Mouse (Mus musculus) kidney, embryonic 15.5 days (tissue): ENCODE measurements around the gene Agbl5. TPM values are rescaled to one million over a fixed set of nuclear protein-coding genes. Genes with fewer than 3 reads are reported as not detected.

Experiments
- ATAC-seq: fragments of 200-750 bp; cut with Nextera tagmentation; replicated peaks from 2 replicates; pipeline ENCODE4 v1.8.0; 2017; ENCODE audit warnings: moderate TSS enrichment; ENCODE audit not compliant: low FRiP score
- H3K27ac ChIP-seq: fragments of 300-500 bp; sonication (generic); 2 replicates; pipeline ENCODE4 v1.5.1; 2015; ENCODE audit warnings: mild to moderate bottlenecking, inconsistent platforms
- H3K27me3 ChIP-seq: fragments of 300-500 bp; sonication (generic); 2 replicates; pipeline ENCODE4 v1.6.1; 2015; ENCODE audit warnings: inconsistent platforms
- H3K36me3 ChIP-seq: fragments of 300-500 bp; sonication (generic); 2 replicates; pipeline ENCODE4 v1.6.1; 2015; ENCODE audit warnings: inconsistent platforms
- H3K4me1 ChIP-seq: fragments of 300-500 bp; sonication (generic); 2 replicates; pipeline ENCODE4 v1.6.1; 2015; ENCODE audit warnings: inconsistent platforms
- H3K4me2 ChIP-seq: fragments of 300-500 bp; sonication (generic); 2 replicates; pipeline ENCODE4 v1.6.1; 2015; ENCODE audit warnings: moderate library complexity, mild to moderate bottlenecking, inconsistent platforms
- H3K4me3 ChIP-seq: fragments of 300-500 bp; sonication (generic); replicated peaks from 2 replicates; pipeline ENCODE4 v1.5.1; 2015; ENCODE audit warnings: mild to moderate bottlenecking, inconsistent platforms
- H3K9ac ChIP-seq: fragments of 300-500 bp; sonication (generic); 2 replicates; pipeline ENCODE4 v1.6.1; 2015; ENCODE audit warnings: mild to moderate bottlenecking, inconsistent platforms
- H3K9me3 ChIP-seq: fragments of 300-500 bp; sonication (generic); replicated peaks from 2 replicates; pipeline ENCODE4 v1.6.1; 2016; ENCODE audit warnings: inconsistent platforms
- WGBS: fragments of 180-500 bp; shearing (Covaris S2); methylation state at CpG from one replicate; pipeline ENCODE4 v1.1.7; 2015; ENCODE audit warnings: mixed read lengths; 5-methylcytosine and 5-hydroxymethylcytosine counted together
- polyA plus RNA-seq: library from polyadenylated mRNA; unstranded; fragments of >200 nt; fragmentation: Nextera tagmentation; extraction: Ambion mirVana; gene quantifications from 2 replicates; pipeline ENCODE4 v1.2.1, GENCODE M21; 2015

Gene Agbl5
- polyA plus RNA-seq, 1 experiment from 2014 or later, result 25.9 TPM

- under 1% methylated on average over 42 of the region's 42 CpGs for WGBS
- Histone ChIP-seq H3K4me3 (peak overlapping the region; percentile 89), H3K27ac (peak overlapping the region; percentile 98), H3K36me3 (peaks cover 36% of the 10 kb centered on the region), H3K4me2 (peak overlapping the region; percentile 80), H3K27me3 (no peaks in the 10 kb centered on the region), H3K9ac (peak overlapping the region; percentile 59), H3K9me3 (no peaks in the 10 kb centered on the region), H3K4me1 (peaks cover 28% of the 10 kb centered on the region)
- peak; percentile 30 for ATAC-seq
Observed at GRCm38 (mm10) chr5:30889088-30889754, 727 bp downstream of the Agbl5 start.

GRCm38 (mm10) chr5:30890375-30890774 is 1.9 kb downstream of the Agbl5 start:
- H3K27ac ChIP-seq, result peak overlapping the region; percentile 98
- no peaks in the 10 kb centered on the region for H3K9me3 ChIP-seq
- H3K4me2 ChIP-seq, result peak overlapping the region; percentile 80
- peak overlapping the region; percentile 29 for H3K9ac ChIP-seq
- H3K27me3 ChIP-seq, result no peaks in the 10 kb centered on the region
- H3K4me1 ChIP-seq, result peaks cover 28% of the 10 kb centered on the region
- peak overlapping the region; percentile 89 for H3K4me3 ChIP-seq
- peaks cover 48% of the 10 kb centered on the region for H3K36me3 ChIP-seq
- ATAC-seq, result no peak
- WGBS, result 61% methylated on average over 7 of the region's 7 CpGs

GRCm38 (mm10) chr5:30901860-30902259 is 13.4 kb downstream of the Agbl5 start:
- H3K4me3 ChIP-seq, result no peak overlapping the region
- no peak overlapping the region for H3K27ac ChIP-seq
- 87% methylated on average over 5 of the region's 5 CpGs for WGBS
- no peak overlapping the region for H3K4me2 ChIP-seq
- no peaks in the 10 kb centered on the region for H3K9me3 ChIP-seq
- H3K27me3 ChIP-seq, result no peaks in the 10 kb centered on the region
- peaks cover 86% of the 10 kb centered on the region for H3K36me3 ChIP-seq
- no peak for ATAC-seq
- H3K4me1 ChIP-seq, result peaks cover 26% of the 10 kb centered on the region
- H3K9ac ChIP-seq, result no peak overlapping the region

GRCm38 (mm10) chr5:30907413-30908059 is 19.0 kb downstream of the Agbl5 start, which contains the start of gene Ost4:
Ost4 (minus strand) TSS chr5:30907788.
- Histone ChIP-seq H3K4me1 (peaks cover 70% of the 10 kb centered on the region), H3K4me3 (peak within 1 kb of the TSS; percentile 74), H3K36me3 (peaks cover 36% of the 10 kb centered on the region), H3K4me2 (peak within 1 kb of the TSS; percentile 94), H3K9me3 (no peaks in the 10 kb centered on the region), H3K27me3 (no peaks in the 10 kb centered on the region), H3K9ac (peak within 1 kb of the TSS; percentile 83), H3K27ac (peak within 1 kb of the TSS; percentile 95)
- WGBS, result under 1% methylated on average over 57 of the region's 58 CpGs
- ATAC-seq, result peak; percentile 94

- peak overlapping the region; percentile 95 for H3K27ac ChIP-seq
- H3K9me3 ChIP-seq, result no peaks in the 10 kb centered on the region
- peak; percentile 24 for ATAC-seq
- H3K9ac ChIP-seq, result peak overlapping the region; percentile 83
- H3K36me3 ChIP-seq, result peaks cover 25% of the 10 kb centered on the region
- H3K27me3 ChIP-seq, result no peaks in the 10 kb centered on the region
- H3K4me1 ChIP-seq, result peaks cover 78% of the 10 kb centered on the region
- 28% methylated on average over 13 of the region's 13 CpGs for WGBS
- peak overlapping the region; percentile 94 for H3K4me2 ChIP-seq
- H3K4me3 ChIP-seq, result peak overlapping the region; percentile 74
Observed at GRCm38 (mm10) chr5:30908426-30909299, 20.2 kb downstream of the Agbl5 start.

- peak overlapping the region; percentile 94 for H3K4me2 ChIP-seq
- no peak overlapping the region for H3K4me3 ChIP-seq
- ATAC-seq, result no peak
- H3K27ac ChIP-seq, result peak overlapping the region; percentile 95
- H3K9ac ChIP-seq, result no peak overlapping the region
- H3K36me3 ChIP-seq, result peaks cover 19% of the 10 kb centered on the region
- no peaks in the 10 kb centered on the region for H3K27me3 ChIP-seq
- H3K4me1 ChIP-seq, result peaks cover 84% of the 10 kb centered on the region
- 14% methylated on average over 7 of the region's 7 CpGs for WGBS
- no peaks in the 10 kb centered on the region for H3K9me3 ChIP-seq
Observed at GRCm38 (mm10) chr5:30909300-30909659, 20.8 kb downstream of the Agbl5 start.

- no peak overlapping the region for H3K4me3 ChIP-seq
- peaks cover 90% of the 10 kb centered on the region for H3K4me1 ChIP-seq
- H3K4me2 ChIP-seq, result peak overlapping the region; percentile 94; the same call in 1 of the 2 replicates
- H3K9ac ChIP-seq, result no peak overlapping the region
- WGBS, result 74% methylated on average over 7 of the region's 7 CpGs
- peaks cover 13% of the 10 kb centered on the region for H3K36me3 ChIP-seq
- no peaks in the 10 kb centered on the region for H3K27me3 ChIP-seq
- no peaks in the 10 kb centered on the region for H3K9me3 ChIP-seq
- peak overlapping the region; percentile 95 for H3K27ac ChIP-seq
- no peak for ATAC-seq
Observed at GRCm38 (mm10) chr5:30909863-30910262, 21.4 kb downstream of the Agbl5 start.

GRCm38 (mm10) chr5:30910481-30910880 is 22.0 kb downstream of the Agbl5 start:
- no peak for ATAC-seq
- Histone ChIP-seq H3K27ac (peak overlapping the region; percentile 95), H3K4me1 (peaks cover 90% of the 10 kb centered on the region), H3K9me3 (no peaks in the 10 kb centered on the region), H3K4me2 (no peak overlapping the region), H3K9ac (no peak overlapping the region), H3K4me3 (no peak overlapping the region), H3K36me3 (peaks cover 7% of the 10 kb centered on the region), H3K27me3 (no peaks in the 10 kb centered on the region)

- peaks cover 89% of the 10 kb centered on the region for H3K4me1 ChIP-seq
- H3K9ac ChIP-seq, result no peak overlapping the region
- peak overlapping the region; percentile 96 for H3K27ac ChIP-seq
- no peak for ATAC-seq
- no peaks in the 10 kb centered on the region for H3K9me3 ChIP-seq
- H3K36me3 ChIP-seq, result peaks cover 5% of the 10 kb centered on the region
- no peaks in the 10 kb centered on the region for H3K27me3 ChIP-seq
- WGBS, result 59% methylated on average over 5 of the region's 5 CpGs
- no peak overlapping the region for H3K4me3 ChIP-seq
- no peak overlapping the region; the same call in 1 of the 2 replicates for H3K4me2 ChIP-seq
Observed at GRCm38 (mm10) chr5:30912156-30912555, 23.7 kb downstream of the Agbl5 start.

- peak within 1 kb of the TSS; percentile 96 for H3K27ac ChIP-seq
- H3K4me2 ChIP-seq, result peak within 1 kb of the TSS; percentile 62
- WGBS, result 6% methylated on average over 12 of the region's 13 CpGs
- peak within 1 kb of the TSS; percentile 64 for H3K9ac ChIP-seq
- peak; percentile 78 for ATAC-seq
- H3K27me3 ChIP-seq, result no peaks in the 10 kb centered on the region
- H3K4me1 ChIP-seq, result peaks cover 96% of the 10 kb centered on the region
- H3K4me3 ChIP-seq, result peak within 1 kb of the TSS; percentile 56
- H3K9me3 ChIP-seq, result no peaks in the 10 kb centered on the region
- H3K36me3 ChIP-seq, result peaks cover 16% of the 10 kb centered on the region
Observed at GRCm38 (mm10) chr5:30913060-30913841, 24.8 kb downstream of the Agbl5 start, which contains the start of gene Emilin1. Emilin1 (plus strand) TSS chr5:30913402.

GRCm38 (mm10) chr5:30914101-30914635 is 25.7 kb downstream of the Agbl5 start:
- 29% methylated on average over 7 of the region's 7 CpGs for WGBS
- H3K4me2 ChIP-seq, result peak overlapping the region; percentile 62
- H3K36me3 ChIP-seq, result peaks cover 25% of the 10 kb centered on the region
- peak overlapping the region; percentile 56 for H3K4me3 ChIP-seq
- peak overlapping the region; percentile 64 for H3K9ac ChIP-seq
- peak overlapping the region; percentile 96 for H3K27ac ChIP-seq
- ATAC-seq, result no peak
- H3K27me3 ChIP-seq, result no peaks in the 10 kb centered on the region
- H3K4me1 ChIP-seq, result peaks cover 91% of the 10 kb centered on the region
- no peaks in the 10 kb centered on the region for H3K9me3 ChIP-seq
